Mouse (Mus musculus): Measurements from ENCODE around the gene Ccdc188. TPM values are rescaled to one million over a fixed set of nuclear protein-coding genes. Genes with fewer than 3 reads are reported as not detected.

The Ccdc188 gene
- not detected for polyA plus RNA-seq (2021)

- in situ Hi-C loops (cut with MboI; ENCODE audit: low pct_unique_long_range_greater_than_20kb): no loop called here
- ChIA-PET CTCF (no interaction called here), POLR2A (no interaction called here)
- H3K27me3 ChIP-seq: no peaks in the 10 kb centered on the region
- ATAC-seq: no peak
- no peak for DNase-seq (ENCODE audit: low read depth, low spot score)
- no peak for TF ChIP-seq CTCF (IDR thresholded peaks at IDR 0.05)
Measured at GRCm38 (mm10) chr16:18217579-18217978, at the start of gene Ccdc188. Ccdc188 (plus strand) TSS chr16:18217879.

GRCm38 (mm10) chr16:18169156-18169555 lies 48.5 kb upstream of the Ccdc188 start:
- H3K27me3 ChIP-seq: peaks cover 25% of the 10 kb centered on the region
- no peak for TF ChIP-seq CTCF (IDR thresholded peaks at IDR 0.05)
- no peak for ATAC-seq
- in situ Hi-C loops (cut with MboI; ENCODE audit: low pct_unique_long_range_greater_than_20kb): no loop called here
- CTCF ChIA-PET: interaction anchor here (1.2 to 1.5 kb wide), 2 partner anchors 13 to 42 kb away, joined by 3 to 10 read pairs; no protein-coding TSS in a partner anchor
- DNase-seq (ENCODE audit: low read depth, low spot score): no peak
- POLR2A ChIA-PET: no interaction called here

GRCm38 (mm10) chr16:18169776-18170175 lies 47.9 kb upstream of the Ccdc188 start:
- in situ Hi-C loops (cut with MboI; ENCODE audit: low pct_unique_long_range_greater_than_20kb): loop anchor here (5.0 kb wide), 1 partner anchor 47 kb away; no protein-coding TSS in a partner anchor
- POLR2A ChIA-PET: interaction anchor here (1.6 kb wide), 1 partner anchor 41 kb away, joined by 4 read pairs; no protein-coding TSS in a partner anchor
- peaks cover 25% of the 10 kb centered on the region for H3K27me3 ChIP-seq
- ATAC-seq (no peak), DNase-seq (ENCODE audit: low read depth, low spot score) (no peak)
- CTCF ChIA-PET: interaction anchor here (1.0 to 1.5 kb wide), 3 partner anchors 12 to 50 kb away, joined by 3 to 10 read pairs (median 3); no protein-coding TSS in a partner anchor
- TF ChIP-seq CTCF (IDR thresholded peaks at IDR 0.05): no peak

- in situ Hi-C loops (cut with MboI; ENCODE audit: low pct_unique_long_range_greater_than_20kb): loop anchor here (5.0 kb wide), 1 partner anchor 50 kb away; no protein-coding TSS in a partner anchor
- ATAC-seq: no peak
- DNase-seq (ENCODE audit: low read depth, low spot score): no peak
- POLR2A ChIA-PET: interaction anchor here (0.9 kb wide), 1 partner anchor 29 kb away, joined by 3 read pairs; no protein-coding TSS in a partner anchor
- no peak for TF ChIP-seq CTCF (IDR thresholded peaks at IDR 0.05)
- CTCF ChIA-PET: interaction anchor here (0.6 to 2.9 kb wide), 10 partner anchors 10 to 63 kb away, joined by 3 to 17 read pairs (median 5); no protein-coding TSS in a partner anchor
- peaks cover 19% of the 10 kb centered on the region for H3K27me3 ChIP-seq
Measured at GRCm38 (mm10) chr16:18172266-18172855, 45.3 kb upstream of the Ccdc188 start.

GRCm38 (mm10) chr16:18173231-18173630 lies 44.4 kb upstream of the Ccdc188 start:
- peaks cover 21% of the 10 kb centered on the region for H3K27me3 ChIP-seq
- ATAC-seq (no peak), DNase-seq (ENCODE audit: low read depth, low spot score) (no peak)
- in situ Hi-C loops (cut with MboI; ENCODE audit: low pct_unique_long_range_greater_than_20kb): loop anchor here (5.0 kb wide), 1 partner anchor 51 kb away; no protein-coding TSS in a partner anchor
- ChIA-PET POLR2A (no interaction called here), CTCF (interaction anchor here (0.6 to 2.9 kb wide), 9 partner anchors 9 to 64 kb away, joined by 3 to 17 read pairs (median 5); no protein-coding TSS in a partner anchor)
- TF ChIP-seq CTCF (IDR thresholded peaks at IDR 0.05): no peak

- ChIA-PET POLR2A (no interaction called here), CTCF (interaction anchor here (1.5 to 2.9 kb wide), 4 partner anchors 8 to 61 kb away, joined by 3 to 17 read pairs (median 6); no protein-coding TSS in a partner anchor)
- H3K27me3 ChIP-seq: peaks cover 21% of the 10 kb centered on the region
- TF ChIP-seq CTCF (IDR thresholded peaks at IDR 0.05): no peak
- ATAC-seq (no peak), DNase-seq (ENCODE audit: low read depth, low spot score) (no peak)
- in situ Hi-C loops (cut with MboI; ENCODE audit: low pct_unique_long_range_greater_than_20kb): loop anchor here (5.0 kb wide), 1 partner anchor 51 kb away; no protein-coding TSS in a partner anchor
Measured at GRCm38 (mm10) chr16:18173788-18174187, 43.9 kb upstream of the Ccdc188 start.

GRCm38 (mm10) chr16:18175817-18176541 lies 41.7 kb upstream of the Ccdc188 start:
- ATAC-seq: no peak
- in situ Hi-C loops (cut with MboI; ENCODE audit: low pct_unique_long_range_greater_than_20kb): loop anchor here (5.0 kb wide), 1 partner anchor 36 kb away; no protein-coding TSS in a partner anchor
- ChIA-PET CTCF (interaction anchor here (0.8 to 3.4 kb wide), 3 partner anchors 11 to 49 kb away, joined by 3 to 22 read pairs (median 3); no protein-coding TSS in a partner anchor), POLR2A (no interaction called here)
- peaks cover 21% of the 10 kb centered on the region for H3K27me3 ChIP-seq
- no peak for DNase-seq (ENCODE audit: low read depth, low spot score)
- TF ChIP-seq CTCF (IDR thresholded peaks at IDR 0.05): no peak

- in situ Hi-C loops (cut with MboI; ENCODE audit: low pct_unique_long_range_greater_than_20kb): loop anchor here (5.0 kb wide), 1 partner anchor 36 kb away; no protein-coding TSS in a partner anchor
- H3K27me3 ChIP-seq: peaks cover 21% of the 10 kb centered on the region
- ATAC-seq (no peak), DNase-seq (ENCODE audit: low read depth, low spot score) (no peak)
- no peak for TF ChIP-seq CTCF (IDR thresholded peaks at IDR 0.05)
- ChIA-PET CTCF (interaction anchor here (0.8 to 3.4 kb wide), 3 partner anchors 10 to 50 kb away, joined by 3 to 22 read pairs (median 3); no protein-coding TSS in a partner anchor), POLR2A (interaction anchor here (0.6 kb wide), 1 partner anchor 18 kb away, joined by 3 read pairs; no protein-coding TSS in a partner anchor)
Measured at GRCm38 (mm10) chr16:18176758-18177157, 40.9 kb upstream of the Ccdc188 start.

GRCm38 (mm10) chr16:18179591-18179990 lies 38.1 kb upstream of the Ccdc188 start:
- CTCF ChIA-PET: interaction anchor here (1.7 kb wide), 1 partner anchor 32 kb away, joined by 5 read pairs; no protein-coding TSS in a partner anchor
- in situ Hi-C loops (cut with MboI; ENCODE audit: low pct_unique_long_range_greater_than_20kb): loop anchor here (5.0 kb wide), 1 partner anchor 33 kb away; no protein-coding TSS in a partner anchor
- no peak for TF ChIP-seq CTCF (IDR thresholded peaks at IDR 0.05)
- ATAC-seq (no peak), DNase-seq (ENCODE audit: low read depth, low spot score) (no peak)
- POLR2A ChIA-PET: no interaction called here
- H3K27me3 ChIP-seq: peaks cover 17% of the 10 kb centered on the region

GRCm38 (mm10) chr16:18181398-18181797 lies 36.3 kb upstream of the Ccdc188 start:
- no peak for TF ChIP-seq CTCF (IDR thresholded peaks at IDR 0.05)
- ChIA-PET POLR2A (no interaction called here), CTCF (interaction anchor here (0.9 to 2.0 kb wide), 5 partner anchors 8 to 30 kb away, joined by 3 to 6 read pairs (median 3); no protein-coding TSS in a partner anchor)
- H3K27me3 ChIP-seq: peaks cover 5% of the 10 kb centered on the region
- ATAC-seq: no peak
- in situ Hi-C loops (cut with MboI; ENCODE audit: low pct_unique_long_range_greater_than_20kb): no loop called here
- no peak for DNase-seq (ENCODE audit: low read depth, low spot score)

All from Patski (cell line).